Mouse (Mus musculus) testis, adult 2 months (tissue): ENCODE measurements around the gene AU022252.

ENCODE experiments used
- CTCF ChIP-seq: fragments of 200-500 bp; IDR thresholded peaks from 2 replicates; pipeline ENCODE4 v1.5.1; 2012; ENCODE audit warnings: low read depth, mild to moderate bottlenecking, inconsistent platforms, low read length, moderate library complexity; ENCODE audit not compliant: control insufficient read depth, insufficient read depth, insufficient replicate concordance
- POLR2A ChIP-seq: fragments of 200-500 bp; IDR thresholded peaks from 2 replicates; pipeline ENCODE4 v1.6.1; 2012; ENCODE audit warnings: low read depth, mild to moderate bottlenecking, inconsistent platforms, low read length, moderate library complexity; ENCODE audit not compliant: control insufficient read depth

DNA sequence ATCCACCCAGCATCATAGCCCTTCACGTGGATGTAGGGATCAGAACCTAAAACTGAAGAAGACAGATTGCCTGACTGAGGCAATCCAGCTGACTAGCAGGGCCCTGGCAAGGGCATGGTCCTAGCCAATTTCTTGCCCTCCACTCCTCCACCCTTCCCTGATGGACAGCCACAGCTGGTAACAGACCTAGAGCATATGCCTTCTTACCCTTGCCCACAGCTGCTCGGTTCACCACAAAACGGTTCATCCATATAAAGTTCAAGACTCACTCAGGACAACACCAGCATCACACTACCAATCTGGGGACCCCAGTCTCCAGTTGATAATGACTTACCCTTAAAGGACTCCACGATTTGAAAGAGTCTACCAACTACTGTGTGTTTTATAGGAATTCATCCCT, 46.7 kb downstream of the AU022252 start:
- no peak for TF ChIP-seq POLR2A
- TF ChIP-seq CTCF: no peak
